Mouse (Mus musculus) ES-Bruce4 (cell line): ENCODE data around the gene 6430571L13Rik.

Experiments used
- CTCF ChIP-seq: IDR thresholded peaks from one replicate; pipeline ENCODE4 v1.8.1; 2011; ENCODE audit warnings: low read depth, low read length
- EP300 ChIP-seq: IDR thresholded peaks from 2 replicates; pipeline ENCODE4 v1.6.1; 2011; ENCODE audit warnings: low read depth, low read length; ENCODE audit not compliant: insufficient read depth
- POLR2A ChIP-seq: IDR thresholded peaks from one replicate; pipeline ENCODE4 v1.8.1; 2011; ENCODE audit warnings: low read length; ENCODE audit not compliant: insufficient read depth

- TF ChIP-seq POLR2A (no peak), CTCF (no peak), EP300 (no peak)
Measured at GRCm38 (mm10) chr9:107335046-107335445, 5.4 kb upstream of the 6430571L13Rik start.
